Mouse (Mus musculus) megakaryocyte-erythroid progenitor cell, adult 5-6 weeks (primary cell): Measurements from ENCODE around the gene Pdilt. TPM values are rescaled to one million over a fixed set of nuclear protein-coding genes. Genes with fewer than 3 reads are reported as not detected.
"Not testable (repeated sequence)": the region's sequence is repeated elsewhere in the genome, so short reads cannot be mapped to it uniquely, and the experiment has no call there.

Source experiments
- ATAC-seq: replicated peaks from 2 replicates; pipeline ENCODE4 v1.8.0; 2016; ENCODE audit warnings: mild to moderate bottlenecking, inconsistent platforms; ENCODE audit not compliant: severe bottlenecking, poor library complexity, low FRiP score, low TSS enrichment
- total RNA-seq, 2 experiments: library from RNA; stranded (forward) in 1 of 2; stranded (reverse) in 1 of 2; fragments of 200-1000, 215-1000 nt in 1 of 2; fragments of >200 nt in 1 of 2; fragmentation: Nextera tagmentation in 1 of 2; gene quantifications; 2 replicates each; pipeline ENCODE4 v1.2.3; 2014 to 2017

The Pdilt gene
- total RNA-seq (2014; fragmentation: Nextera tagmentation): not detected in 2 replicates
- total RNA-seq (2017): not detected in 2 replicates

DNA sequence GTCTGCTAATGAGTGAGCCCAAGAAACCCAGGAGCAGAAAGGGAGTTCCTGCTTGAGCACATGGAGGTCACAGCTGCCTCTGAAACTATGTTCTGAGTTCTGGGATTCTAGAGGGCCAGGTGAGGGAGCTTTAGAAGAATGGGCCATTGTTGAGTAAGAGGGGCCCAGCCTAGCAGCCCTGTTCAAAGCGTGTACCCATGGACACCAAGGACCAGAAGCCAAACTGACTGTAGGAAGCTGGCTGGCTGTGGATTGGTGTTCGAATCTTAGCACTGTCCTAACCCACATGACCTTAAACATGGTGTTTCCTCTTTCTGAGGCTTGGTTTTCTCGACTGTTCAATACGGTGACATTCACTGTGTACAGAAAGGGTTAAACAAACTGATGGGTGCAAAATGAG lies at the start of gene Pdilt:
Gene Pdilt (minus strand): TSS at position 101 of the 400 bp plus-strand sequence.
- no peak for ATAC-seq

DNA sequence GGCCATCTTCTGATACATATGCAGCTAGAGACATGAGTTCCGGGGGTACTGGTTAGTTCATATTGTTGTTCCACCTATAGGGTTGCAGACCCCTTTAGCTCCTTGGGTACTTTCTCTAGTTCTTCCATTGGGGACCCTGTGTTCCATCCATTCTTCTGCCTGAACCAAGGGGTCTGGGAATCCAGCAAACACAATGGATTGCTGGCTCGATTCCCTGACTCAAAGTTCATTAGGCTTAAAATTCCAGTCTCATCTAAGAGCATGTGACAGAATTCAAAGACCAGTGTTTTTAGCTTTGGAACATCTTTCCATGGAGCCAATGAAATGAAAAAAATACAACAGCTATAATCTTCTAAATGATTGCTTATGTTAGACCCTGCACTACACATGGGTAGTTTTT lies 39.2 kb upstream of the Pdilt start:
- ATAC-seq: not testable (repeated sequence)

DNA sequence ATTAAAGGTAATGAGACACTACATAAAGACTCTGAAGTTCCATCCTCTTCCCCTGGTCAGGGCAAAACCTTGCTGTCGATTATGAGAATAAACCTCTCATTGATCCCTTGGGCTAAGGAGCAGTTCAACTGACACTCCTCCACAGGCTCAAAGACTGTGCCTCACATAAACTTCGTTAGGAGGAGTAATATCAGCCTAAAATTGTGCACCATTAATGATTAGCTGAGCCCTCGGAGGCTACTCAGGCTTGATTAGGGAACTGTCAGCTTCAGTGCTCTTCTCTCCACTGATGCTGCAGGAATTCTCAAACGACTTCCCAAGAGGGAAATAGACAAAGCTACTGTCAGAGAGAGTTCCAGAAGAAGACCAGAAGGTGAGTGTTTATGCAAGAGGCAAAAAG lies 38.2 kb upstream of the Pdilt start:
- no peak for ATAC-seq

DNA sequence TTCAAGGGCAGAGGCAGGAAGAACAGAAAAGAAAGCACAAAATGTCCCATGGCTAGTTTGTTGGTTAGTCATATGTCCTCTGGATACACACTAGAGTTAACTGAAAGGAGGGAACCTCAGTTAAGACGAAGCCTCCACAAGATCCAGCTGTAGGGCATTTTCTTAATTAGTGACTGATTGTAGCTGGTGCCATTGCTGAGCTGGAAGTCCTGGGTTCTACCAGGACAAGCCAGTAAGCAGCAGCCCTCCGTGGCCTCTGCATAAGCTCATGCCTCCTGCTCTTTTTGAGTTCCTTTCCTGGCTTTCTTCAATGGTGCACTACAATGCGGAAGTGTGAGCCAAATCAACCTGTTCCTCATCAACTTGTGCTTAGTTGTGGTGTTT lies 37.2 kb upstream of the Pdilt start:
- no peak for ATAC-seq

DNA sequence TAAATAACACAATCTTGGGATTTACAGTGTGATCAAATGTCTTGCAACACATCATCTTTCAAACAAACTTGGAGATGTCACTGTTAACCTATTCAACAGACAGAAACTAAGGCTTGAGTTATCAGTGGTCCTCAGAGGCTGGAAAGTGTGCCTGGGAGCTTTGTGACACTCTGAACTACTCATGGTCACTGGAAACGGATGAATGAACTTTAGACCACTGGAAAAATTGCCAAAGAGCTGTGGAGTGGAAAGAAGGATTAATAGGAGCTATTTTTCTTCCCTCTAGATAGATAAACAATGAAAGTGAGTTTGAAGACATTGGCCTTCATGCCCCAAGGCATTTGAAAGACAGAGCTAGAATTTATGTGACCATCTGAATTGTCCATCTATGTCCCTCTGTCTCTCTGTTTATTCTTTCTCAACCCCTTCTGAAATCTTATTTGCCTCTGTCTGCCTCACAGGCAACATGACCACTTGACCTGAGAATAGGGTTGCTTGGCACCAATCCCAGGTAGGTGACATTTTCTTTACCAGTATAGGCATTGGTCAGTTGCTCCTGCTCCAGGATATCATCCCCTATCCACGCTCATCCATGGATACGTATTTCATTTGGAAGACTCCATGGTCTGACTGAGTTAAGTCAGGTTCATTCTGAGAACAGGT lies 36.6 kb upstream of the Pdilt start:
- no peak for ATAC-seq

DNA sequence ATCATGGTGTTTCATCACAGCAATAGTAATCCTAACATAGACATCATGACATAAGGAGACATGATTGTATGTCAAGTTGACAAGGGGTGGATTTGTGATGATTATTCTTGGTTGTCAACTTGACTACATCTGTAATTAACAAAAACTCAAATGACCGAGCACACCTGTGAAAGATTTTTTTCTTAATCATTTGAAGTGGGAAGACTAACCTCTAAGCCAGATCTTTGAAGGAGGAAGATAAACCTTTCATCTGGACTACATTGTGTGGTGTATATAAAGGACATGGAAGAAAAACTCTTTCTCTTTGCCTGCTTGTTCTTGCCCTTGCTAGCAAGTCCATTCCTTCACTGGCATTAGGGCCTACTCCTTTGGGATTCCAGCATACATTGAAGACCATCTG lies 30.8 kb upstream of the Pdilt start, which contains the start of gene Acsm2:
Gene Acsm2 (plus strand): TSS at position 301 of the 400 bp plus-strand sequence.
- ATAC-seq: no peak

DNA sequence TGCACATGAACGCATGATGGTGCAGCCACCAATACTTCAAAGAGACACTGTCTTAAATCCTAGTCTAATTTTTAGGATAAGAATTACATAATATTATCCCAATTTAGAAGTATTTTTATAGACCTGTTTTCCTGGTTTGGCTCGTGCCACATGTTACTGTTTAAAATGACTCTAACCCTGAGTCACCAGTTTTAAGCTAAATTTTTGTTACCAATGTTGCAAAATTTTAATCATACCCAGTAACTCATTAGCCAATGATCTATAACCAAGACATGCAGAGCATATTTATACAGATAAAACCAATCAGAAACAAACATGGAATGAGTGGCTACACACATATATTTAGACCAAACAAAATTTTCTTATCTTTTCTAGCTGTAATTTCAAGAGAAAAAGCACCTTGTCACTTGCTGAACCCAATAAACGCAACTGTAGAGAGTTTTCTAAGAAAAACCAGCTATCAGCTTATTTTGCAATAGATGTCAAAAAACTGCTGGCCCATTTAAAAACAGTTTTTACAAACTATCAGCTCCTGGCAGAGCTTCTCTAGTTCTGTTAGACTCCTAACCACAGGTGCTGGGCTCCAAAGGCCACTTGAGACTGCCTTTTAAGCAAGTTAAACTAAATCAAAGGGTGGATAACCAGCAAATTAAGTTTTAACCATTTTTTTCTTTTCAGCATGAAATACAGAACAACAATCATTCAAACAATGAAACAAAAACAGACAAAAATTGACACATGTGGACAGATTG lies 27.4 kb upstream of the Pdilt start:
- ATAC-seq: no peak

DNA sequence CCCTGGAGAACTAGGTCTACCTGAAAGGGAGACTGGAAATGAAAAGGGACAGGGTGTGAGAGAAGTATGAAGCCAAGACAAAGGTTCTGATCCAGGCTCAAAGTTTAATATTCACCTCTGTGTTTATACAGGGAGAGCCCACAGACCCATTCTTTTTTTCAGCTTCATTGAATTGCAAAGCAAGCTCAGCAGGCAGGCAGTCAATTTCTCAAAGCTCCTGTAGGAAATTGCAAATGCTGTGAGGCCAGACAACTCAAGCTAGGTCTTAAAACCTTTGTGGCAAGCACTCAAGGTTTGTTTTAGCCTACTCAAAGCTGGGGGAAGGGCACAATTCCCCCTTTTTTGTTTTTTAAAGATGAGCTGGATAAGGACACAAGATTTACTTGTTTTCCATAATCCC lies 22.3 kb upstream of the Pdilt start:
- no peak for ATAC-seq

DNA sequence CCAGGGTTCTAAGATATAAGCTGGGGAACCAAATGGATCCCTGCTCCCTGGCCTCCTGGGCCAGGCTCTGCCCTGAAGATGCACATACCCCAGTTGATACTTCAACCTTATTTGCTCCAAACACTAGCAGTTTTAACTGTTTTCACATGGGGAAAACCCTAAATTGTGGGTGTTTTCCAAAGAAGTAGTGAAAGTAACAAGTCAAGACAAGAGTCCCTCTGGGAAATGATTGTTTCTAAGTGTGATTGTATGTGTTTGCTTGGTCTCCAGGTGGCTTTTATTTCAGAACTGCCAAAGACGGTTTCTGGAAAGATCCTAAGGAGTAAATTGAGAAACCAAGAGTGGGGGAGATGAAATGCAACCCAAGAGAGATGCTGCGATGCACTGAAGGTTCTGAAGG lies 19.2 kb upstream of the Pdilt start:
- ATAC-seq: no peak

DNA sequence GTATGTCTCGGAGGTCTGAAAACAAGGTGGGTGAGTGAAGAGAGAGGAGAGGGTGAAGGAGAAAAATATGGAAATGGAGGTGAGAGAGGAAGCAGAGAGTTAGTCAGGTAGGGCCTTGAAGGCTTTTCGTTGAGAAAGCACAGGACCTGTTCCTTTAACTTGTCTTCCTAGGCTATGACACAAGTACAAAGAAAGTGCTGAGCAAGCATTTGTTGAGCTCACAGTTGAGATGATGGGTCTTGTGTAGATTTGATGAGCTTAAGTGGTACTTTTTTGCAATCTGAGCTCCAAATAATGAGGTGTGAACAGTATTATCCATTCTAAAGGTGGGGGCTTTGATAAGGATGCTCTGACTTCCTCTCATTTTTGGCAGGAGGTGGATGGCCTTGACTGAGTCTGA lies 11.1 kb upstream of the Pdilt start:
- ATAC-seq: no peak

DNA sequence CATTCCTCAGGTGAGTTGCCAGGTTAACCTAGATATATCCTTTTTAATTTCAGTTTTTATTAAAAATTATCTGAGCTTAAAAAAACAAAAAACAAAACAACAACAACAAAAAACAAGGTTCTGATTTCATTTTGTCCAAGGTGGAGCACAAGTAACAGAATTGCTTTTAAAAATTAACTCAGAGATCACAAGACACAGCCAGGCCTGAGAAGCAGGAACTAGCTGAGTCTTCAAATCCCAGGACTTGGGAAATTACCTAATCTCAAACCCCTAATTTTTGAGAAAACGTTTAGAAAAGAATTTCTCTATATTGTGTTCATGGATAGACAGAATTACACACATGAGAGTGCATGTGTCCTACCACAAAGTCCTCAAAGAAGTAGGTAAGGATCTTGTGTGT lies 9.6 kb upstream of the Pdilt start:
- ATAC-seq: no peak

DNA sequence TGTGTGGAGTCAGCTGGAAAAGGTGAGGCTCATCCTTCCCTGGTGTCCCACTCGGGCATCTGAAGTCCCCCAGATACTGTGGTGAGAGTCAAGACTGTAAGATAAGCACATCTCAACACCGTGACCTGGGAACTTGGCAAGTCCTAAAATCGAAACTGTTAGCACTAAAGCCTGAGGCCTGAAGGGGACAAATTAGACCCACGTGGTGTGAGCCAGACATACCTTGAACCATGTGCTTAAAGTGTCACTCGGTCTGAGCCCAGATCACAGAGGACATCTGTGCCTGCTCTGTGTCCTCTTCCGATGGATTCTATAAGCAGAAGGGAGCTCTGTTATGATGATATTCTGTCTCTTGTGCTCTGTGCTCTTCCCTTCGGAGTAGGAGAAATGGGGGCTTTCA lies 5.3 kb upstream of the Pdilt start:
- ATAC-seq: no peak

DNA sequence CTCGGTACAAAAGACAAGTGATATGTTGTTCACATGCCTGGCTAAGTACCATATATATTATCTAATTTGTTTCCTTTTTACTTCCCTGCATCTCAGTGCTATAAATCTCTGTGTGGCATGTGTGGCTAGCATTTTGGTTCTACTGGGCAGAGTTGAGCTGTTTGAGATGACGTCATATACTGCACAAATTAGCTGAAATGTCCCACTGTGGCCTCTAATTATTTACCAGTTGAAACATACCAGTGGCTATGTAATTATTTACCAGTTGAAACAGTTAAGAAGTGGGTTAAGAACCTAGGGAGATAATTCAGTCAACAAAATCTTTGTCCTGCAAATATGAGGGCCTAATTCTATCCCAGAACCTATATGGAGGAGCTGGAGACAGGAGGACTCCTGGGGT lies 4.3 kb upstream of the Pdilt start:
- no peak for ATAC-seq

DNA sequence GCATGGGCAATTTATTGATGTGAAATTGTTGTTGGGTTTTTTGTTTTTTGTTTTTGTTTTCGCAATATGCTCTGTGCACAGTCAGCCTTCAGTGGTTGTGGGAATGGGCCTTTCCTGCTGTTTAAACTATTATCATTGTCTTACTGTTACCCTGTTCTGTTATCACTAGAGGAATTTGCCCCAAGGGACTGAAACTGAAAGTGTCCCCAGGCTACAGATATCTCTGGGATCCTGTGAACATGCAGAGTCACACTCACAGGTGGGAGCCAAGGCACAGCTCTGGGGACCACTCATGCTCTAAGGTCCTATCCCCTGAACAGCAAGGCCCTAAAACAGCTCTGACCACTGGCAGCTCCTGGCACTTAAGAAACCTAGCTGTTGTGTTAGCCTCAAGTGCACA lies 3.8 kb upstream of the Pdilt start:
- ATAC-seq: no peak

DNA sequence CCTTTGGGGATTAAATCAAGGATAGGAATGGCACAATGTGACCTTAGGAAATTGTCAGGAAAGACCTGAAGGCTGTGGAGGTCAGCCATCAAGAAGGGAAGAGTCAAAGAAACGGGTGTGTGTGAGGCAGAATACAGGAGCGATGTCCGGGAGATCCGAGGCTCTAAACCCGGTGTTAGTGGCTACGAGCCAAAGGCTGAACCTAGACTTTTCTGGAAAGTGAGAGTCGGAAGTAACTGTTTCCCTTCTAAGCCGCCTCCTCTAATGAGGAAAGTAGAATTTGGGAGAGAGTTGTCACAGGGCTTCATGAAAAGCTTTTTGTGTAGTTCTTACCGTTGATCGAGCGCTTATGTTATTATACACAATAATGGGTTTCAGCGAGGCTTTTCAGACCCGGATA lies 3.2 kb upstream of the Pdilt start:
- ATAC-seq: no peak

DNA sequence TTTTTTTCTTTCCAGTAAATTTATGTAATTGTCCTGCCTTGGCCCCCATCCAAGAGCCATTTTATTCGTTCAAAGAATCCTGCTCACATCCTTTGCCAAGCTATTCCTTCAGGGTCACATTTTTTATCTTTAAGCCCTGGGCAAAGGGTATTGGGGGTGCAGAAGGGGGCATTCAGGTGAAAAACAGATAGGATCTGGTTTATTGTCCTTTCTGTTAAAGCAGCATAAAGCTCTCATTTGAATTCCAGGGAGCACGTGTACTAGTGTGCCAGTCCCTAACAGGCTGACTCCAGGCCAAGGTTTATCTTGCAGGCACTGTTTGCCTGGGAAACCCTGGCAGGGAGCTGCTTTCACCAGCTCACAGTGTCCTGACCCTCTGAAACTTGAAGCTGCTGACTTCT lies 2.6 kb upstream of the Pdilt start:
- no peak for ATAC-seq

DNA sequence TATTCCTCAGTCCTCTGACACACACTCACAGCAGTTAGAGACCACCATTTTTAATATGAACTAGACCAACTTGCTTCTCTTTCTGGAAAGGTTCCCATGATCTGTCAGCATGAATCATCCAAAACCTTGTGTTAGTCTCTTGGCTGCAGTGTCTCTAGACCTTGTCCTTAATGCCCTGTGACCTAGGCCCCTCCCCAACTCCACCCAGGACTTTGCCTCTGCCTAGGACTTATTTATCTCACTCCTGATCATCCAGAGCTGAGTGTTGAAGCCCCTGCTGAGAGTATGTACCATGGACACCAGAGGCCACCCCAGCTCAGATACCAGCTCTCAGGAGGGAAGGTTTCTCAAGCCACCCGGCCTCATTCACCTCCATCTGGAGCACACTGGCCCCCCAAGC lies 904 bp downstream of the Pdilt start:
- no peak for ATAC-seq

DNA sequence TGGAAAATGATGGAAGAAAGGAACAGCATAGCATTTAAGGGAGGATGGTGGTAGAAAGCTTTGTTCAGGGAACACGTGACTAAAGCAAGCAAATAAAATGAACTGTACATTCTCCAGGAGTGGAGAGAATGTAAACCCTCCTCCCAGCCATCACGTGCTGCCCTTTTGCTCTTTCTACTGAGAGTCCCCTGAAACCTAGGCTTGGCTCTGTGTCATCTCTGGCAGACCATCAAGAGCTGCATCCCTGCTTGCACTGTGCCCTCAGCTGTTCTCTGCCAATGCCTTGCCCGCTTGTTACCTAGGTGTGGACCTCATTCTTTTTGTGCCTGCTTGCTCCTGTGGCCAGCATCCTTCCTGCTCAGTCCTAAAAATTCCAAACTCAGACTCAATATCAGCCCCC lies 1.5 kb downstream of the Pdilt start:
- no peak for ATAC-seq

DNA sequence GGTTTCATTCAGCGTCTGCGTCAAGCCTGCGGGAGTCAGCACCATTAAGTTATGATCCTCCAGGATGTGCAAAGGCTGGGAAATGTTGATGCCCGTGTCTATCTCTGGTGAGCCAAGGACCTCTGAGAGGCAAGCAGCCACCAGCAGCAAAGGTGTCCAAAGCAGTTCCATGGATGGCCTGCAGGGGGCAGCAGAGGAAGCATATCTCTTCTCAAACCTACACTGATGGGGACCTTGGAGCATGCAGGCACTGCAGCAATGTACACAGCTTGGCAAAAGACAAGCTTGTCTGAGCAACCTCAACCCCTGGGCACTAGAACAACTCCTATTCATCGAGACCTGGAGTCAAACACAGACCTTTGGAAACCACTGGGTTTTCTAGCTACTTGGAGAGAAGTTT lies 3.6 kb downstream of the Pdilt start:
- 0 out of 2 replicates have a peak, but pooled peaks have one; percentile 62 for ATAC-seq

DNA sequence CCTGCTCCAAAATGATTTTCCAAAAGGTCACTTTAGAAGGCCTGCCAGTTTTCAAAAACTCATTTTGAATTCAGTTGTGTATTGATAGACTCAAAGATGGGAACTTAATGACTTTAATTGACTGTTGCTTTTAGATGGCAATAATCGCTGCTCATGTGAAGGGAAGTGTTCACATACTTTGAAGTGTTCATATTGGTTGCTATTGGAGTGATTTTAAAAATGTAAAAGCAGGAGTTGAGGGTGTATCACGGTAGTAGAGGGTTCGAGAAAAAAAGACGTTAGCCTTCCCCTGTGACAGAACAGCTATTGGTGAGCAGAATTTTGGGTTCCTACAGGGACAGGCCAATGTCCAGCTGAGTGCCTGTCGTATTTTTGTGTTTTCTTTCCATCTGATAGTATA lies 4.1 kb downstream of the Pdilt start, which contains the start of gene Acsm5:
Gene Acsm5 (plus strand): TSS at position 301 of the 400 bp plus-strand sequence.
- no peak for ATAC-seq

DNA sequence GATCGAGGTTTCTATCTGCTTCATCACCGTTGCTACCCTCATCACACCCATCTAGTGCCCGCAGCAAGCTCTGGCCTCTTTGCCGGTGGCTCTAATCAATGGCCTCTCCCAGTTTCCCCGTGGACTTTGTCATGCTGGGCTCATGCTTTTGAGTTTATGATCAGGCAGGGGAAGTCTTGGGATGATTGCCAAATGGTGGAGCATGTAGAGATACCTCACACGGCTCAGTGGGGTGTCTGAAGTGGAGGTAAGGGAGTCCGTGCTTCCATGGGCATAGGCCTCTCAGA lies 7.1 kb downstream of the Pdilt start:
- ATAC-seq: no peak
